Mouse (Mus musculus): ENCODE data around the gene Mecom.
A peak's percentile ranks its signal among the peaks of the same experiment; 100 is the strongest.

Mecom gene

GRCm38 (mm10) chr3:30330021-30330420 is 217.8 kb downstream of the Mecom start:
- no peak for DNase-seq

GRCm38 (mm10) chr3:30314955-30315354 is 232.9 kb downstream of the Mecom start:
- DNase-seq: no peak

- no peak for DNase-seq
These were observed 239.7 kb downstream of the Mecom start for GRCm38 (mm10) chr3:30308081-30308480.

GRCm38 (mm10) chr3:30307601-30308000 is 240.2 kb downstream of the Mecom start:
- no peak for DNase-seq

GRCm38 (mm10) chr3:30306080-30306479 is 241.7 kb downstream of the Mecom start:
- DNase-seq: no peak

GRCm38 (mm10) chr3:30299460-30299859 is 248.3 kb downstream of the Mecom start:
- no peak for DNase-seq

- no peak for DNase-seq
These were observed 253.4 kb downstream of the Mecom start for GRCm38 (mm10) chr3:30294433-30294832.

- DNase-seq: no peak
These were observed 261.3 kb downstream of the Mecom start for GRCm38 (mm10) chr3:30286529-30286928.

- no peak for DNase-seq
These were observed 263.7 kb downstream of the Mecom start for GRCm38 (mm10) chr3:30284094-30284493.

GRCm38 (mm10) chr3:30283562-30283961 is 264.2 kb downstream of the Mecom start:
- no peak for DNase-seq

- DNase-seq: no peak
These were observed 270.2 kb downstream of the Mecom start for GRCm38 (mm10) chr3:30277569-30277968.

- DNase-seq: no peak
These were observed 271.7 kb downstream of the Mecom start for GRCm38 (mm10) chr3:30276099-30276498.

GRCm38 (mm10) chr3:30269253-30269652 is 278.6 kb downstream of the Mecom start:
- no peak for DNase-seq

GRCm38 (mm10) chr3:30260945-30261344 is 286.9 kb downstream of the Mecom start:
- DNase-seq: no peak

GRCm38 (mm10) chr3:30258421-30258820 is 289.4 kb downstream of the Mecom start:
- DNase-seq: no peak

- DNase-seq: no peak
These were observed 290.0 kb downstream of the Mecom start for GRCm38 (mm10) chr3:30257776-30258175.

GRCm38 (mm10) chr3:30256896-30257295 is 290.9 kb downstream of the Mecom start:
- no peak for DNase-seq

GRCm38 (mm10) chr3:30255828-30256227 is 292.0 kb downstream of the Mecom start:
- DNase-seq: no peak

- DNase-seq: no peak
These were observed 293.4 kb downstream of the Mecom start for GRCm38 (mm10) chr3:30254451-30254850.

GRCm38 (mm10) chr3:30253714-30254113 is 294.1 kb downstream of the Mecom start:
- no peak for DNase-seq

- no peak for DNase-seq
These were observed 299.0 kb downstream of the Mecom start for GRCm38 (mm10) chr3:30248656-30249384.

- no peak for DNase-seq
These were observed 300.6 kb downstream of the Mecom start for GRCm38 (mm10) chr3:30247256-30247655.

- peak; percentile 66 for DNase-seq
These were observed 301.3 kb downstream of the Mecom start for GRCm38 (mm10) chr3:30246431-30247041.

- no peak for DNase-seq
These were observed 301.9 kb downstream of the Mecom start for GRCm38 (mm10) chr3:30245950-30246349.

- DNase-seq: no peak
These were observed 303.4 kb downstream of the Mecom start for GRCm38 (mm10) chr3:30244401-30244871.

Measured in kidney, adult 11 months (tissue).